ENCODE assay signal across 10 mouse cellular contexts in genomic region chr4:65765312-65765711, GRCm38 (mm10).
"Had no signal": no experiment of that assay in that cellular context is flagged by ENCODE, and none has a peak within 500 bp of the region (broad histone marks: within the 10 kb centered on the region; RNA-seq: fewer than 3 reads in every experiment).

No protein-coding gene starts in this region.

- DNase-seq: retina, postnatal 1 day; right cerebral cortex, postnatal 14 days; right cerebral cortex, postnatal 25 days; right cerebral cortex, postnatal 4 days; thymus, adult 18-20 months; thymus, adult 2 months; thymus, postnatal 14 days; thymus, postnatal 25 days; thymus, postnatal 36 days; thymus, postnatal 4 days had no signal
